ENCODE assay signal across 10 mouse cellular contexts in genomic region chr9:94155581-94155980, GRCm38 (mm10).
"Had no signal": no experiment of that assay in that cellular context is flagged by ENCODE, and none has a peak within 500 bp of the region (broad histone marks: within the 10 kb centered on the region; RNA-seq: fewer than 3 reads in every experiment).

No protein-coding gene starts in this region.

- ATAC-seq: liver, postnatal 0 days; midbrain, embryonic 13.5 days had no signal

- H3K4me2 ChIP-seq: kidney, embryonic 15.5 days; liver, embryonic 13.5 days; lung, embryonic 15.5 days; midbrain, embryonic 13.5 days had no signal

- DNase-seq: kidney, adult 2 months; kidney, postnatal 14 days; liver, embryonic 13.5 days; liver, postnatal 0 days; thymus, postnatal 14 days had no signal

- H3K27ac ChIP-seq: kidney, embryonic 15.5 days; limb, embryonic 10.5 days; liver, embryonic 13.5 days; lung, embryonic 15.5 days; midbrain, embryonic 13.5 days; stomach, postnatal 0 days had no signal

- H3K4me3 ChIP-seq: kidney, embryonic 15.5 days; limb, embryonic 10.5 days; liver, embryonic 13.5 days; lung, embryonic 15.5 days; midbrain, embryonic 13.5 days had no signal

- H3K4me1 ChIP-seq: kidney, embryonic 15.5 days; limb, embryonic 10.5 days; liver, embryonic 13.5 days; lung, embryonic 15.5 days; midbrain, embryonic 13.5 days had no signal

- H3K9ac ChIP-seq: kidney, embryonic 15.5 days; liver, embryonic 13.5 days; liver, postnatal 0 days; lung, embryonic 15.5 days; midbrain, embryonic 13.5 days had no signal

- H3K36me3 ChIP-seq: kidney, embryonic 15.5 days; limb, embryonic 10.5 days; liver, embryonic 13.5 days; lung, embryonic 15.5 days; midbrain, embryonic 13.5 days had no signal

- H3K9me3 ChIP-seq: kidney, embryonic 15.5 days; limb, embryonic 10.5 days; liver, embryonic 13.5 days; lung, embryonic 15.5 days; midbrain, embryonic 13.5 days had no signal

- H3K27me3 ChIP-seq: kidney, embryonic 15.5 days; liver, embryonic 13.5 days; lung, embryonic 15.5 days; midbrain, embryonic 13.5 days had no signal
